Mouse (Mus musculus): ENCODE measurements around the gene Bicra. TPM values are rescaled to one million over a fixed set of nuclear protein-coding genes. Genes with fewer than 3 reads are reported as not detected.

Gene Bicra
- total RNA-seq, 1 experiment from 2014 or later: 1.2 TPM

DNA sequence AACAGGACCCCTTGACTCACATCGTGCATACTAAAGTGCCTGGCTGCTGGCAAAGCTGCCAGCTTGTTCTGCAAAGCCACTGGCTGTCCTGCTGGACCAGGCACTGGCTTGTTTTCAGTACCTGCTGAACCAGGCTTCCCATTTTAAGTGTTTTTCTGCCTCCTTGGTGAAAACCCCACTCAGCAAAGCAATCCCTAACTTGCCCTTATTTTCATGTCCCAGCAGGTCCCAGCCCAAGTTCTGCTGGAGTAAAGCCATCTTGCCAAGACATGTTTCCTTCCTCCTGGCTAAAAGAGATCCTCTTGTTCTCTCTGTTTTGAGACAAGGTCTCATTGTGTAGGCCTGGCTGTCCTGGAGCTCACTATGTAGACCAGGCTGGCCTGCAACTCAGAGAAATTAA is 103.4 kb downstream of the Bicra start:
- no peak for ATAC-seq (replicated peaks in 1 of 2; ENCODE audit: insufficient read depth in 1 of 2, low FRiP score in 2 of 2, low TSS enrichment in 1 of 2, low read depth in 1 of 2, poor library complexity in 2 of 2, severe bottlenecking in 2 of 2)

DNA sequence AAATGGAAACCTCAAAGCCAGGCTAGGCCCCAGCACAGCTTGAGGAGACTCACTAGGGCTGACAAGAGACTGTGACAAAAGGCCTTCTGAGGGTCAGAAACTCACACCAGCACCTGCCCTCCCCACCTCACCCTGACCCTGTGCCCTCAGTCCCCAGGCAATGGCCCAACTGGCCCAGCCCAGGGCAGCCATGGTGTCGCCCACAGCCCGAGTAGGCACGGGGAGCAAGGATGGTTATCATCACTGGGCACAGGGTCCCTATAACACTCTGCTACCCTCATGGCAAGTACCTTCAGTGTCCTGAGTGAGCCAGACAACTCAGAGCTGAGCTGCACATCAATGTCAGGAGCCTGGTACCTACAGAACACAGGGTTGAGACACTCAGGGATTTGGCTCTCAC is 109.1 kb downstream of the Bicra start:
- no peak for ATAC-seq (replicated peaks in 1 of 2; ENCODE audit: insufficient read depth in 1 of 2, low FRiP score in 2 of 2, low TSS enrichment in 1 of 2, low read depth in 1 of 2, poor library complexity in 2 of 2, severe bottlenecking in 2 of 2)

DNA sequence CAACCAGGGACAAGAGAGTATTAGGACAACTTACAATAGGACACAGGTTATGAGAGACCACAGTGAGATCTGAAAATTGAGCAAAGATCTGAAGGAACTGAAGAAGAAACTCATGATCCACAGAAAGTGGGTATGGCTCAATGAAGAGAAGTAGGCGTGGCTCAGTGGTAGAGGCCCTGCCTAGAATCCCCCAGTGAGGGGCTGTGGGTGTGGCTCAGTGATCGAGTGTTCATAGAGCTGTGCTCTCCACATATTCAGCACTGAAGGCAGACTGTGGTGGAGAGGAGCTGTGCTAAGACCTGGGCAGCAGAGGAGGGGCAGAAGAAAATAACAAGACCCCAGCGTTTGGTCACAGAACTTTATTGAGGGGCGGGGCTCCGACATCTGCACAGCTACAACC is 110.2 kb downstream of the Bicra start:
- ATAC-seq (replicated peaks in 1 of 2; ENCODE audit: insufficient read depth in 1 of 2, low FRiP score in 2 of 2, low TSS enrichment in 1 of 2, low read depth in 1 of 2, poor library complexity in 2 of 2, severe bottlenecking in 2 of 2): no peak

DNA sequence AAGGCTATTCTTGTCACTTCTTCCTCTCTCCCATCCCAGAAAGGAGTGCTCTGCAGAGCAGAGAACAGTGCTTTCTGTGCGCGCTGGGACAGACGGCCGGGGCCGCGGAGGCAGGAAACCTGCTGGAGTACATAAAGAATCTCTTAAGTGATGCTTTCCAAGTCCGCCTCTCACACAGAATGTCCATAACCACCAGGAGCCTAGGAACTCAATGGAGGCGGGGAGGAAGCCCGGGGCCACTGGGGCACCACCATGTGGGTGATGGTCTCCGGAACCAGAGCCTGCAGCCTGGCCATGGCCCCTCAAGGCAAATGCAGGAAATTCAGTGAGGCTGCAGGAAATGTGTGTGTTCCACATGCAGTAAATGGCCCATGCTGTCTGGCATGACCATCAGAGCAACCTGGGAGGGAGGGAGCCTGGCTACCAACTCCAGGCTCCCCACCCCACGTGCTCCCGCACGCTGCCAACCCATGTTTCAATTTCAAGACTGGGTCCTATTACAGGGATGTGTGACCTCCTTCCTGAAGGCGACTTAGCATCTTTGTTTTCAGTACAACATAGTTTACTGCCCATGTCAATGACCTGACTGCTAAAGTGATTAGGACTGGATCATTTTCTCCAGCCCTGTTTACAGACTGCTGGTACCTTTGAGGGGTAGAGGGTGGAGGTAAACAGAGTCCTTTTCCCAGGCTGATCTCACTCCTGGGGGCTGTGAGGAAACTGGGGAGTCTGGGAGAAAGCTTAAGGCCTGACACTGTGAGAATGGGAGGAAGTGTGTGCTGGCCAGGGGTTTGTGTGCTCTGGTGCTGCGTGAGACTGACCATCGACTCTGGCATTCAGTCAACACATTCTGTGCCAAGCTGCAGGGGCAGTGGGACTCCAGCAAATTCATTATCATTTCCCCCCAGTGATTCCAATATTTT is 114.0 kb downstream of the Bicra start:
- ATAC-seq (replicated peaks in 1 of 2; ENCODE audit: insufficient read depth in 1 of 2, low FRiP score in 2 of 2, low TSS enrichment in 1 of 2, low read depth in 1 of 2, poor library complexity in 2 of 2, severe bottlenecking in 2 of 2): peak; percentile 34 to 44; a peak in 2 of 4 replicates

DNA sequence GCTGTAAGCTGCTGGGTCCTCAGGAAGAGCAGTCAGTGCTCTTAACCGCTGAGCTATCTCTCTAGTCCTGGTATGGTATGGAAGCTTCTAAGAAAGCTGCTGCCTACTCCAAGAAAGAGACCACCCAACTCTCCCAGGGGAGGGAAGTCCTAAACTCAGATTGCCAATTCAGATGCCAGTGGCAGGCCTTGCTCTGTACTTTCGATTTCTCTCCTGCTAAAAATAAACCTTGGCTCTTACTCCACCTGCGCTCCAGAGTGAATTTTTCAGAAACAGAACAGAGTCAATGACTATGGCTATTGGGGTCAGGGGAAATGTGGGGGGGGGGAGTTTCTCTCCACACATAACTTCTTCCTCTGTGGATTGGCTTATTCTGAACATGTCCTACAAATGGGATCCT is 116.1 kb downstream of the Bicra start:
- ATAC-seq (replicated peaks in 1 of 2; ENCODE audit: insufficient read depth in 1 of 2, low FRiP score in 2 of 2, low TSS enrichment in 1 of 2, low read depth in 1 of 2, poor library complexity in 2 of 2, severe bottlenecking in 2 of 2): 0 out of 4 replicates have a peak, but pooled peaks of 1 of the 2 experiments have one; percentile 31

DNA sequence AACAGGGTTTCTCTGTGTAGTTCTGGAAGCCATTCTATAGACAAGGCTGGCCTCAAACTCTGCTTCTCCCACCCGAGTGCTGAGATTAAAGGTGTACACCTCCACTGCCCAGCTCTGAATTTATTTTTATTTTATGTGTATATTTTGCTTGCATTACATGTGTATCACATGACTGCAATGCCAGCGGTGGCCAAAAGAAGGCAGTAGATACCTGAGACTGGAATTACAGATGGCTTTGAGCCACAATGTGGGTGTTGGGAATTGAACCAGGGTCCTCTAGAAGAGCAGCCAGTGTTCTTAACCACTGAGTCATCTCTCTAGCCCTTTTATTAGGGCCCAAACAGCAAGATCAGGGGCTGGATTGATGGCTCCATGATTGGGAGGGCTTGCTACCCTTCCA is 117.2 kb downstream of the Bicra start:
- no peak for ATAC-seq (replicated peaks in 1 of 2; ENCODE audit: insufficient read depth in 1 of 2, low FRiP score in 2 of 2, low TSS enrichment in 1 of 2, low read depth in 1 of 2, poor library complexity in 2 of 2, severe bottlenecking in 2 of 2)

DNA sequence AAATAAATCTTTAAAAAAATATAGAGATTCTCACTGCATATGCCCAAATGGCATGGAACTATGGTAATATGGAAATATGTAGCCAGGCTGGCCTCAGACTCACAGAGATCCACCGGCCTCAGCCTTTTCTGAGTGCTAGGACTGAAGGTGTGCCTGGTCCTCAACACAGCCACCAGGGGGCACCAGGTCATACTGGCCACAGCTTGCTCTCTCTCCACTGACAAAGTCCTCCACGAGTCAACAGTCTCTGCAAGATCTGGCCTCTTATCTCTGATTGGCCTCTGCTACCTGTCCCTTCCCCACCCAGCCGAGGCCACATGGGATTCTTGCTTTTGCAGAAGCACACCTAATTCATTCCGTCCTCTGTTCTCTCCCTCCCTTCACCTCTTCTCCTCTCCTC is 117.8 kb downstream of the Bicra start:
- peak; percentile 86 to 89 for ATAC-seq (replicated peaks in 1 of 2; ENCODE audit: insufficient read depth in 1 of 2, low FRiP score in 2 of 2, low TSS enrichment in 1 of 2, low read depth in 1 of 2, poor library complexity in 2 of 2, severe bottlenecking in 2 of 2)

DNA sequence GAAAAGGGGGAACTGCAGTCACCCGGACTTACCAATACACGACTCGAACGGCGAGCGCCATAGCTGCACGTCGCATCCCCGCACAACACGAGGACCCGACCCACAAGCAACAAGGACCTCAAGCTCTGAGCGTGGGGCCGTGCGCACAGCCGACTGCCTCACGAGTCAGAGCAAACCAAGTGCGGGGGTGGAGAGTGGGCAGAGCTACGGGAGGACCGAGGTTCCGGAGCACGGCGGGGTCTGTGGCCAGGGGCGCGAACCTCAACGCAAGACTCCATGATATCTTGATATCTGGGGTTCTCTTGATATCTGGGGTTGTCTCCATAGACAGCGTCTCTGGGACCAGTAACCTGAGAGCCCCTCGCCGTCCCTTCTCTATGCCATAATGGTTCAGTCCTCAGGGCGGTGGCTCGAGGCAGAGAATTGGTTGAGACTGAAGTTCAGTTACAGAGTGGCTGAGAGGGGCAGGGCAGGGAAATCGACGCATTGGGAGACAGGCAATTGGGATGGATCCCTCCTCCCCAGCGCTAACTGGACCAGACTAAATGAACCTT is 125.4 kb downstream of the Bicra start, which contains the start of gene Selenow:
Selenow (minus strand) TSS at position 183 of the 554 bp plus-strand sequence.
- peak; percentile 96 for ATAC-seq (replicated peaks in 1 of 2; ENCODE audit: insufficient read depth in 1 of 2, low FRiP score in 2 of 2, low TSS enrichment in 1 of 2, low read depth in 1 of 2, poor library complexity in 2 of 2, severe bottlenecking in 2 of 2)

DNA sequence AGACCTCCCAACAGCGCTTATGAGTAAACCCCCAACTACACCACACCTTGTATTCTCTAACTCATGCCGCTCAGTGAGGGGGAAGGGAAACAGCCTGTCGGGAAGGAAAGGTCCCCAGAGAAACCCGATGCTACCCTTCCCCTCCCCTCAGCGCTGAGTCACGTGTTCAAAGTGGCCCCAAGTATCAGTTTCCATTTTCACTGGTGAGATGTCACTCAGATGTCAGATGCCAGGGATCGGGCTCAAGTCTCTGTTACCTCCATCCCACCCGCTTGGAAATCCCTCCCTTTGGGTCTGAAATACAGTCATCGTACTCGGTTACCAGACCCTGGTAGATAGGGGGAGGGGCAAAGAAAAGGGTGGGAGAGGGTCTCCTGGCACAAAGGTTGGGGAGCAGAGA is 125.9 kb downstream of the Bicra start:
- peak; percentile 27 to 29; a peak in 2 of 4 replicates for ATAC-seq (replicated peaks in 1 of 2; ENCODE audit: insufficient read depth in 1 of 2, low FRiP score in 2 of 2, low TSS enrichment in 1 of 2, low read depth in 1 of 2, poor library complexity in 2 of 2, severe bottlenecking in 2 of 2)

Other genes starting within 250 kb of the Bicra start
- not detected in 2 replicates for gene Obox6, start 208.2 kb downstream of the Bicra start, total RNA-seq (2017)
- gene Crx, start 168.0 kb downstream of the Bicra start, total RNA-seq (2017): not detected in 2 replicates
- gene Crxos, start 165.3 kb downstream of the Bicra start, total RNA-seq (2017): not detected in 2 replicates
- gene Selenow, start 125.5 kb downstream of the Bicra start, total RNA-seq (2017): 49.4 and 91.1 TPM in 2 replicates
- 279 and 439 TPM in 2 replicates for gene Nop53, start 101.8 kb downstream of the Bicra start, total RNA-seq (2017)
- gene Ehd2, start 80.4 kb downstream of the Bicra start, total RNA-seq (2017): 0.15 and 0.56 TPM in 2 replicates
- gene Zfp541, start 13.9 kb upstream of the Bicra start, total RNA-seq (2017): not detected in 2 replicates
- 44.4 and 53.9 TPM in 2 replicates for gene Napa, start 50.5 kb upstream of the Bicra start, total RNA-seq (2017)
- 13.8 and 14.8 TPM in 2 replicates for gene Kptn, start 72.0 kb upstream of the Bicra start, total RNA-seq (2017)
- gene Slc8a2, start 81.9 kb upstream of the Bicra start, total RNA-seq (2017): not detected in 2 replicates
- 1.6 and 3.4 TPM in 2 replicates for gene Meis3, start 127.2 kb upstream of the Bicra start, total RNA-seq (2017)
- gene Dhx34, start 174.1 kb upstream of the Bicra start, total RNA-seq (2017): 8.8 and 9.7 TPM in 2 replicates
- 1.2 and 1.3 TPM in 2 replicates for gene C5ar2, start 196.2 kb upstream of the Bicra start, total RNA-seq (2017)
- 4.1 and 5.1 TPM in 2 replicates for gene C5ar1, start 211.6 kb upstream of the Bicra start, total RNA-seq (2017)
- gene Inafm1, start 225.7 kb upstream of the Bicra start, total RNA-seq (2017): 14.0 and 14.3 TPM in 2 replicates
- 80.8 and 153 TPM in 2 replicates for gene Ccdc9, start 238.9 kb upstream of the Bicra start, total RNA-seq (2017)